Mouse (Mus musculus) heart, postnatal 0 days (tissue): ENCODE data around the gene Zfp970.
"Not testable (repeated sequence)": the region's sequence is repeated elsewhere in the genome, so short reads cannot be mapped to it uniquely, and the experiment has no call there.

Source experiments
- CTCF ChIP-seq: IDR thresholded peaks from 2 replicates; pipeline ENCODE4 v1.5.1; 2016; ENCODE audit warnings: antibody characterized with exemption, control low read depth, low read depth
- EP300 ChIP-seq: IDR thresholded peaks from 2 replicates; pipeline ENCODE4 v1.6.1; 2016; ENCODE audit warnings: antibody characterized with exemption, low read depth

DNA sequence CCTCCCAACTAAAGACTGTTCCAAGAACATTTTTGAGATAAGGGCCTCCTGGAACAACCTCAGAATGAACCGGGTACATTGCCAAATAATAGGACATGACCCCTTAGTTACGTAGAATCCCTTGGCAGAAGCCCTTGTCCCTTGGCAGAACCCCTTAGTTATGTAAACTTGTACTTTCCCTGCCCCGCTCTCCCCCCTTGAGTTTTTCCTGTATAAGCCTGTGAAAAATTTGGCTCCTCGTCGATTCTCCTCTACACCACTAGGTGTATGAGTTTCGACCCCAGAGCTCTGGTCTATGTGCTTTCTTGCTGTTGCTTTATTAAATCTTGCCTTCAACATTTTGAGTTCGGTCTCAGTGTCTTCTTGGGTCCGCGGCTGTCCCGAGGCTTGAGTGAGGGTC lies 7.7 kb downstream of the Zfp970 start:
- not testable (repeated sequence) for TF ChIP-seq CTCF, EP300
